Mouse (Mus musculus) G1E (cell line): ENCODE data around the gene Gm38655. TPM values are rescaled to one million over a fixed set of nuclear protein-coding genes. Genes with fewer than 3 reads are reported as not detected.

Experiments used
- ATAC-seq: 2 replicates; pipeline ENCODE4 v1.8.0; 2016; ENCODE audit warnings: mild to moderate bottlenecking; ENCODE audit not compliant: insufficient number of reproducible peaks, poor library complexity, low FRiP score, severe bottlenecking; ENCODE audit errors: extremely low read depth
- DNase-seq: peaks from one replicate; pipeline ENCODE4 v3.0.0; 2012; ENCODE audit warnings: low spot score
- H3K27me3 ChIP-seq: 2 replicates; pipeline ENCODE4 v1.6.1; 2012; ENCODE audit warnings: mild to moderate bottlenecking, low read length, inconsistent platforms; ENCODE audit not compliant: insufficient read depth
- H3K36me3 ChIP-seq: replicated peaks from 2 replicates; pipeline ENCODE3; 2012; ENCODE audit warnings: mild to moderate bottlenecking, inconsistent platforms
- H3K4me1 ChIP-seq: 2 replicates; pipeline ENCODE4 v1.6.1; 2012; ENCODE audit warnings: low read depth, low read length, inconsistent platforms, mixed read lengths; ENCODE audit not compliant: insufficient read depth
- H3K4me3 ChIP-seq: 2 replicates; pipeline ENCODE4 v1.5.1; 2012; ENCODE audit warnings: low read depth, mild to moderate bottlenecking, inconsistent platforms, low read length, moderate library complexity, mixed read lengths
- H3K9me3 ChIP-seq: replicated peaks from 2 replicates; pipeline ENCODE4 v1.6.1; 2012; ENCODE audit warnings: inconsistent platforms
- CTCF ChIP-seq: IDR thresholded peaks from 2 replicates; pipeline ENCODE4 v1.5.1; 2012; ENCODE audit warnings: low read depth, low read length, inconsistent platforms, mixed read lengths
- GATA1 ChIP-seq: IDR thresholded peaks from 2 replicates; pipeline ENCODE4 v1.6.1; 2012; ENCODE audit warnings: borderline replicate concordance, low read length, inconsistent platforms, mixed read lengths
- GATA2 ChIP-seq: IDR thresholded peaks from 2 replicates; pipeline ENCODE4 v1.6.1; 2012; ENCODE audit warnings: low read depth, low read length, inconsistent platforms, borderline replicate concordance
- POLR2AphosphoS5 ChIP-seq: IDR thresholded peaks from 2 replicates; pipeline ENCODE4 v1.6.1; 2012; ENCODE audit warnings: low read depth, low read length, inconsistent platforms; ENCODE audit not compliant: insufficient replicate concordance
- TAL1 ChIP-seq: conservative IDR thresholded peaks from 2 replicates; pipeline ENCODE4 v1.6.1; 2012; ENCODE audit warnings: low read depth, low read length, inconsistent platforms, mixed read lengths
- polyA plus RNA-seq: library from polyadenylated mRNA; stranded (reverse); fragments of >175 nt; gene quantifications from 2 replicates; pipeline ENCODE4 v1.2.3, GENCODE M21; 2012
- total RNA-seq, 2 experiments: library from RNA; stranded (forward) in 1 of 2; stranded (reverse) in 1 of 2; fragments of 200-1000 nt in 1 of 2; fragments of >200 nt in 1 of 2; fragmentation: Nextera tagmentation in 1 of 2; gene quantifications; 2 replicates each; pipeline ENCODE4 v1.2.3; 2014 to 2017

Gm38655 gene
- total and polyA plus RNA-seq, 3 experiments: 0.05 TPM; not detected in 2

DNA sequence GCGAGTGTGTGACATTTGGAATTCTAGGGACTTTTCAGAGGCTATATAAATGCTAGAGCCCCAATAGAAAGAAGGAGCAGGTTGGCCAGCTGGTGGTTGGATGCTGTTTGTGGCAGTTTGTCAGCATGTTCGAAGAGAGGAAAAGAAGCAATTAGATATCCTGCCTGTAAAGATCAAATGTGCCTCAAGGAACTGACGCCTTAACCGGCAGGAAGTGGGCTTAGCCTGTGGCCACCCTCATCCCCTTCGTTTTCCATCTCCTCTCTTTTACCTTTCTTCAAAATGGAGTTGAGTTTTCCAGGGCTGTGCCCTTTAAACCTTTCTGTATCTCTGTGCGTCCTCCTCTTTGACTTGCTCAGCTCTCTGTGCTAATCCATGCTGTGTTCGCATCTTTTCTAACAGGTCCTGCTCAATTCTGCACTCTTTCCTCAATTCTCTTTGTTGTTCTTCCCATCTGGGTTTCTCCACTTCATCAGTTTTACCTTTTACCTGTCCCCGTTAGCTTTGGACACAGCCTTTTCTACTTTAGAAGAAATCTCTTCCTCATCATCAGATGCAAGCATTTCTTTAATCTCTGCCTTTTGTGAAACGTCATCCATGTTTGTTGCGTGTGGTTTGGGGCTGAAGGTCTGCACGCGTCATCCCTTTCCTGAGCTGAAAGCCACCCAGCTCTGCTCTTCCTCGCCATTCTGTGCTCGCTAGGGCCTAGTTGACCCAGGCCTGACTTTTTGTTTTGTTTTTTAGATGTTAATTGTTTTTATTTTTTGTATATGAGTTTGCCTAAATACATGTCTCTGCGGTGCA lies 44.4 kb upstream of the Gm38655 start:
- no peak for TF ChIP-seq GATA1
- TF ChIP-seq CTCF: no peak
- ATAC-seq: no peak
- no peaks in the 10 kb centered on the region for H3K27me3 ChIP-seq
- no peak for DNase-seq
- peaks cover 77% of the 10 kb centered on the region for H3K36me3 ChIP-seq
- peaks cover 68% of the 10 kb centered on the region for H3K4me1 ChIP-seq
- H3K4me3 ChIP-seq: no peak overlapping the region
- no peaks in the 10 kb centered on the region for H3K9me3 ChIP-seq

- H3K36me3 ChIP-seq: peaks cover 77% of the 10 kb centered on the region
- TF ChIP-seq GATA1: no peak
- TF ChIP-seq TAL1: no peak
- no peak for TF ChIP-seq GATA2
- TF ChIP-seq POLR2AphosphoS5: no peak
- TF ChIP-seq CTCF: no peak
- no peaks in the 10 kb centered on the region for H3K9me3 ChIP-seq
- peaks cover 61% of the 10 kb centered on the region for H3K4me1 ChIP-seq
- H3K27me3 ChIP-seq: no peaks in the 10 kb centered on the region
- no peak overlapping the region for H3K4me3 ChIP-seq
- ATAC-seq: no peak
- no peak for DNase-seq
Measured at GRCm38 (mm10) chr17:25218967-25219366, 43.7 kb upstream of the Gm38655 start.

- H3K27me3 ChIP-seq: no peaks in the 10 kb centered on the region
- H3K9me3 ChIP-seq: no peaks in the 10 kb centered on the region
- DNase-seq (no peak), ATAC-seq (no peak)
- no peak for TF ChIP-seq GATA1
- TF ChIP-seq GATA2: no peak
- no peak for TF ChIP-seq POLR2AphosphoS5
- TF ChIP-seq TAL1: no peak
- TF ChIP-seq CTCF: no peak
- no peak overlapping the region for H3K4me3 ChIP-seq
- H3K4me1 ChIP-seq: peaks cover 31% of the 10 kb centered on the region
- H3K36me3 ChIP-seq: peaks cover 95% of the 10 kb centered on the region
Measured at GRCm38 (mm10) chr17:25215431-25215830, 40.2 kb upstream of the Gm38655 start.

DNA sequence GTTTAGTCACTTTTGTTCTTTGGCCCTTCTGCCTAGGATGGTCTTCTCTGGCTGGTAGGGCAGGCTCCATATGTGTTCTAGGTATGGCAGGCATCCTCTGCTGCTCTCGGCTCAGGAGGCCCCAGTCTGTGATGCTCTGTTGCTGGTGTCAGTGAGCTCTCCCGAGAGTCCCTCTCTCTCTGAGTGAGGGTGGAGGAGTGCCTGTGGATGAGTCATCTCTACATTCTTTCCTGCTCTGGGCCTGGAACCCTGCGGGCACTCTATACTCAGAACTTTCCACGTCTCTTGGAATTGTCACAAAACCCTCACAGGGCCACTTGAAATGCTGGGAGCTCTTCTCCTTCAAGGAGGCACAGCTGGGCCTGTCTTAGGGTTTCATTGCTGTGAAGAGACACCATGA lies 36.4 kb upstream of the Gm38655 start:
- Histone ChIP-seq H3K9me3 (no peaks in the 10 kb centered on the region), H3K4me3 (no peak overlapping the region), H3K27me3 (no peaks in the 10 kb centered on the region), H3K36me3 (peaks cover 96% of the 10 kb centered on the region), H3K4me1 (peaks cover 8% of the 10 kb centered on the region)
- ATAC-seq: no peak
- DNase-seq: no peak
- TF ChIP-seq GATA1: no peak
- TF ChIP-seq TAL1: no peak
- TF ChIP-seq GATA2: no peak
- TF ChIP-seq CTCF: no peak
- no peak for TF ChIP-seq POLR2AphosphoS5

GRCm38 (mm10) chr17:25210680-25211466 lies 35.6 kb upstream of the Gm38655 start:
- H3K36me3 ChIP-seq: peaks cover 98% of the 10 kb centered on the region
- H3K4me3 ChIP-seq: no peak overlapping the region
- H3K9me3 ChIP-seq: no peaks in the 10 kb centered on the region
- H3K4me1 ChIP-seq: peaks cover 7% of the 10 kb centered on the region; the same call in 1 of the 2 replicates
- no peaks in the 10 kb centered on the region for H3K27me3 ChIP-seq
- TF ChIP-seq GATA2 (no peak), POLR2AphosphoS5 (no peak), GATA1 (no peak), CTCF (no peak), TAL1 (no peak)
- DNase-seq: no peak
- ATAC-seq: no peak

DNA sequence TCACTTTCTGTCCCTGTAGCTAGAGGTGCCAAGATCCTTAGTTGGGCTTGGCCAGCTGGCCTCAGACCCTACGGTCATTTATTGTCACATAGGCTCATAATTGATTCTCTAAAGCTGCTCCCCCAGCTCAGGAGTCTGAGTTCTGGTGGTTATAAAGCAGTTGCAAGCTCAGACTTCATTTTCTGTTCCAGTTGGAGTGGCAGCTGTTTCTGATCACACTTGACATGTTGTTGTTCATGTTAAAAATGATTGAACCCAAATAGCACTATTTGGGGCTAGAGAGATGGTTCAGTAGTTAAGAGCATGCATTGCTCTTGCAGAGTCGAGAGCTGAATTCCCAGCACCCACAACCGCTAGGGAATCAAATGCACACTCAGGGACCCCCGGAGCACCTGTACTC lies 34.7 kb upstream of the Gm38655 start:
- Histone ChIP-seq H3K4me3 (no peak overlapping the region), H3K36me3 (peaks cover 98% of the 10 kb centered on the region), H3K4me1 (peaks cover under 1% of the 10 kb centered on the region; the same call in 1 of the 2 replicates), H3K9me3 (no peaks in the 10 kb centered on the region), H3K27me3 (no peaks in the 10 kb centered on the region)
- no peak for TF ChIP-seq TAL1
- no peak for TF ChIP-seq POLR2AphosphoS5
- TF ChIP-seq GATA1: no peak
- TF ChIP-seq CTCF: no peak
- ATAC-seq (no peak), DNase-seq (no peak)
